7 mouse cellular contexts compared by ENCODE assay signal in the genomic region with DNA sequence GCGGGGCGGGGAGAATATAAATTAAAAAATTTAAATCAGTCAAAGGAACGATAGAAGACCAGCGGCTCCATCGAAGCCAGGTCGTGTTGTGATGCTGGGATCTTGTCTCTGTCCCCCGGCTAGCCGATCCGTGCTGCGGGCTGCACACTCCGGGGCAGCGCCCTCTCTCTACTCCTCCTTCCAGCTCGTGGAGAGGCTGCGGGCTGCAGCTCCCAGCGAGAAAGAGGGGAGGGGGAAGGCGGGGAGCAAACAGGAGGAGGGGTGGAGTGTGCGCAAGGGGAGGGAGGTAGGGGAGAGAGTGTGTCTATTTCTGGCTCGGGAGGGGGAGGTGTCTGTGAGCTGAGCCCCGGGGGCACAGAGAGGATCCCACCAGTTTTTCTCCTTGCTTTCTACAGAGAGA. TPM values are rescaled to one million over a fixed set of nuclear protein-coding genes. Genes with fewer than 3 reads are reported as not detected.
A peak's percentile ranks its signal among the peaks of the same experiment; 100 is the strongest.
DNase-seq lines count a peak whose midpoint lies in the region; ATAC-seq and TF ChIP-seq lines count a peak whose summit lies in the region.

No protein-coding gene starts in this region.

- H3K36me3 ChIP-seq in ES-E14 (ENCODE audit: control insufficient read depth, insufficient read depth, low read length, poor library complexity, severe bottlenecking) = no peaks in the 10 kb centered on the region
- H3K36me3 ChIP-seq in forebrain, embryonic 16.5 days (ENCODE audit: control insufficient read depth, insufficient read depth) = no peaks in the 10 kb centered on the region
- H3K36me3 ChIP-seq in hindbrain, embryonic 12.5 days = no peaks in the 10 kb centered on the region
- no peaks in the 10 kb centered on the region for H3K36me3 ChIP-seq in midbrain, embryonic 11.5 days (ENCODE audit: control insufficient read depth, insufficient read depth, low read length)
- H3K36me3 ChIP-seq in stomach, postnatal 0 days (ENCODE audit: control insufficient read depth, insufficient read depth, low read length) = no peaks in the 10 kb centered on the region

- in situ Hi-C loops in ES-E14 (cut with MboI; ENCODE audit: low sequenced_read_pairs in 2 of 2, unreplicated experiment in 2 of 2) = no loop called here

- H3K4me1 ChIP-seq in ES-E14 (ENCODE audit: control insufficient read depth in 2 of 2, insufficient read depth in 2 of 2, low read length in 2 of 2, poor library complexity in 1 of 2) = peaks cover 2 to 32% of the 10 kb centered on the region in 2 experiments; a peak in 3 of 4 replicates
- peaks cover 51% of the 10 kb centered on the region for H3K4me1 ChIP-seq in forebrain, embryonic 16.5 days (replicated peaks; ENCODE audit: control insufficient read depth, insufficient read depth, low read length)
- peaks cover 61% of the 10 kb centered on the region for H3K4me1 ChIP-seq in hindbrain, embryonic 12.5 days
- H3K4me1 ChIP-seq in midbrain, embryonic 11.5 days (ENCODE audit: control insufficient read depth, insufficient read depth, low read length) = peaks cover 26% of the 10 kb centered on the region
- H3K4me1 ChIP-seq in stomach, postnatal 0 days (replicated peaks; ENCODE audit: control insufficient read depth, insufficient read depth) = peaks cover 4% of the 10 kb centered on the region; the same call in 1 of the 2 replicates

- peak overlapping the region; percentile 80 for H3K4me2 ChIP-seq in forebrain, embryonic 16.5 days (ENCODE audit: low read length)
- peak overlapping the region; percentile 80 for H3K4me2 ChIP-seq in hindbrain, embryonic 12.5 days (replicated peaks)
- peak overlapping the region; percentile 92 for H3K4me2 ChIP-seq in midbrain, embryonic 11.5 days
- peak overlapping the region; percentile 83 for H3K4me2 ChIP-seq in stomach, postnatal 0 days (replicated peaks; ENCODE audit: low read depth)

- under 1% methylated on average over 19 of the region's 19 CpGs for WGBS in forebrain, embryonic 16.5 days
- under 1% methylated on average over 17 of the region's 19 CpGs for WGBS in hindbrain, embryonic 12.5 days
- WGBS in midbrain, embryonic 11.5 days = 1% methylated on average over 18 of the region's 19 CpGs
- 0% methylated on average over 14 of the region's 19 CpGs for WGBS in stomach, postnatal 0 days

- H3K9me3 ChIP-seq in ES-E14 (ENCODE audit: control insufficient read depth, insufficient read depth, low read depth, low read length) = no peaks in the 10 kb centered on the region
- H3K9me3 ChIP-seq in forebrain, embryonic 16.5 days (ENCODE audit: control insufficient read depth, low read length) = no peaks in the 10 kb centered on the region
- no peaks in the 10 kb centered on the region for H3K9me3 ChIP-seq in hindbrain, embryonic 12.5 days (replicated peaks)
- no peaks in the 10 kb centered on the region for H3K9me3 ChIP-seq in midbrain, embryonic 11.5 days (ENCODE audit: control insufficient read depth, low read length)
- H3K9me3 ChIP-seq in stomach, postnatal 0 days (ENCODE audit: control insufficient read depth, low read length) = no peaks in the 10 kb centered on the region

- intact Hi-C loops in left cerebral cortex, postnatal 14 days (cut with DNase I) = no loop called here

- peak overlapping the region; percentile 60 to 70 for H3K4me3 ChIP-seq in ES-E14 (ENCODE audit: insufficient read depth in 1 of 2, low read depth in 1 of 2, low read length in 2 of 2, poor library complexity in 1 of 2, severe bottlenecking in 1 of 2)
- H3K4me3 ChIP-seq in forebrain, embryonic 16.5 days (replicated peaks; ENCODE audit: low read length) = peak overlapping the region; percentile 89
- peak overlapping the region; percentile 65 for H3K4me3 ChIP-seq in hindbrain, embryonic 12.5 days
- H3K4me3 ChIP-seq in midbrain, embryonic 11.5 days (ENCODE audit: low read depth, low read length) = peak overlapping the region; percentile 53
- peak overlapping the region; percentile 53 for H3K4me3 ChIP-seq in stomach, postnatal 0 days (ENCODE audit: low read depth, low read length)

- TF ChIP-seq EP300 in stomach, postnatal 0 days (optimal IDR thresholded peaks at IDR 0.05) = no peak

- H3K27me3 ChIP-seq in forebrain, embryonic 16.5 days (replicated peaks; ENCODE audit: control insufficient read depth, insufficient read depth, low read length) = no peaks in the 10 kb centered on the region
- no peaks in the 10 kb centered on the region for H3K27me3 ChIP-seq in hindbrain, embryonic 12.5 days
- no peaks in the 10 kb centered on the region for H3K27me3 ChIP-seq in midbrain, embryonic 11.5 days (ENCODE audit: control insufficient read depth, insufficient read depth, low read length)
- H3K27me3 ChIP-seq in stomach, postnatal 0 days (ENCODE audit: control insufficient read depth, insufficient read depth, low read length) = no peaks in the 10 kb centered on the region

- no peak for DNase-seq in ES-E14 (ENCODE audit: low read depth, low spot score)
- peak; percentile 59 for DNase-seq in adrenal gland, postnatal 14 days
- DNase-seq in left cerebral cortex, postnatal 14 days (ENCODE audit: low spot score in 2 of 2) = peak; percentile 77 to 80
- peak; percentile 95 for DNase-seq in midbrain, embryonic 11.5 days (ENCODE audit: low spot score, missing footprints)
- peak; percentile 43 for DNase-seq in stomach, postnatal 0 days (ENCODE audit: low spot score)

- peak; percentile 79 for ATAC-seq in forebrain, embryonic 16.5 days
- peak; percentile 70 for ATAC-seq in hindbrain, embryonic 12.5 days (ENCODE audit: low FRiP score)
- ATAC-seq in midbrain, embryonic 11.5 days (ENCODE audit: low FRiP score) = peak; percentile 79
- ATAC-seq in stomach, postnatal 0 days (ENCODE audit: low FRiP score, low TSS enrichment) = peak; percentile 40; the same call in 1 of the 2 replicates

- no peak overlapping the region for H3K9ac ChIP-seq in ES-E14 (ENCODE audit: insufficient read depth, low read depth, low read length, poor library complexity, severe bottlenecking)
- peak overlapping the region; percentile 92 for H3K9ac ChIP-seq in forebrain, embryonic 16.5 days (replicated peaks; ENCODE audit: low read depth, low read length)
- H3K9ac ChIP-seq in hindbrain, embryonic 12.5 days = peak overlapping the region; percentile 75
- H3K9ac ChIP-seq in midbrain, embryonic 11.5 days (ENCODE audit: low read length) = peak overlapping the region; percentile 62
- 0 out of 2 replicates have a peak overlapping the region, but pooled peaks have one; percentile 23 for H3K9ac ChIP-seq in stomach, postnatal 0 days (ENCODE audit: low read length)

- no peak overlapping the region for H3K27ac ChIP-seq in ES-E14 (ENCODE audit: insufficient read depth, low read depth, low read length, poor library complexity, severe bottlenecking)
- H3K27ac ChIP-seq in forebrain, embryonic 16.5 days (ENCODE audit: low read length) = peak overlapping the region; percentile 95
- H3K27ac ChIP-seq in hindbrain, embryonic 12.5 days = peak overlapping the region; percentile 93
- peak overlapping the region; percentile 69; the same call in 1 of the 2 replicates for H3K27ac ChIP-seq in midbrain, embryonic 11.5 days (ENCODE audit: low read depth, low read length)
- peak overlapping the region; percentile 67; the same call in 1 of the 2 replicates for H3K27ac ChIP-seq in stomach, postnatal 0 days (replicated peaks)

- peak; percentile 57 for TF ChIP-seq CTCF in stomach, postnatal 0 days (IDR thresholded peaks at IDR 0.05; ENCODE audit: low read depth)

TF ChIP-seq in ES-E14, 5 proteins besides CTCF, POLR2A, EP300 and RAD21:
- TF ChIP-seq CHD2 (IDR thresholded peaks at IDR 0.05; ENCODE audit: low read depth, low read length) = no peak
- TF ChIP-seq MAFK (IDR thresholded peaks at IDR 0.05; ENCODE audit: insufficient read depth, low read depth, low read length) = no peak
- no peak for TF ChIP-seq HCFC1 (IDR thresholded peaks at IDR 0.05; ENCODE audit: borderline replicate concordance, insufficient read depth, low read length)
- TF ChIP-seq ZC3H11A (IDR thresholded peaks at IDR 0.05; ENCODE audit: borderline replicate concordance, low read depth, low read length) = no peak
- TF ChIP-seq ZNF384 (IDR thresholded peaks at IDR 0.05; ENCODE audit: low read depth, low read length) = no peak

RNA-seq across cellular contexts. Expression of a gene that starts 21.5 kb away (rescaled TPM):
- total RNA-seq in ES-E14 (2012; rRNA removed) = 10.4 and 11.4 TPM in 2 replicates
- 20.6 and 24.8 TPM in 2 replicates for total RNA-seq in adrenal gland, postnatal 14 days (2021)
- polyA plus RNA-seq in forebrain, embryonic 16.5 days (2015; fragmentation: Nextera tagmentation; extraction: Ambion mirVana) = 48.6 and 62.6 TPM in 2 replicates
- polyA plus RNA-seq in hindbrain, embryonic 12.5 days (2016; fragmentation: Nextera tagmentation; extraction: Ambion mirVana) = 35.9 and 41.0 TPM in 2 replicates
- total RNA-seq in left cerebral cortex, postnatal 14 days (2021) = 100 to 1,000 TPM; 146 to 161 TPM
- polyA plus RNA-seq in midbrain, embryonic 11.5 days (2014; fragmentation: Nextera tagmentation; extraction: Ambion mirVana) = 10.4 and 13.3 TPM in 2 replicates
- 3.7 and 3.9 TPM in 2 replicates for polyA plus RNA-seq in stomach, postnatal 0 days (2015; fragmentation: Nextera tagmentation; extraction: Ambion mirVana)
